Mouse (Mus musculus): ENCODE measurements around the gene Gm43517.

Gene Gm43517

GRCm38 (mm10) chr12:49386081-49386805 lies 1.3 kb downstream of the Gm43517 start:
- DNase-seq: no peak

- DNase-seq: no peak
These were observed 3.1 kb downstream of the Gm43517 start for GRCm38 (mm10) chr12:49387856-49388598.

GRCm38 (mm10) chr12:49389666-49390065 lies 4.7 kb downstream of the Gm43517 start:
- no peak for DNase-seq

GRCm38 (mm10) chr12:49390257-49390656 lies 5.3 kb downstream of the Gm43517 start:
- DNase-seq: no peak

- DNase-seq: no peak
These were observed 5.9 kb downstream of the Gm43517 start for GRCm38 (mm10) chr12:49390926-49391304.

GRCm38 (mm10) chr12:49391305-49392040 lies 6.5 kb downstream of the Gm43517 start:
- no peak for DNase-seq

- DNase-seq: no peak
These were observed 7.0 kb downstream of the Gm43517 start for GRCm38 (mm10) chr12:49392041-49392390.

- no peak for DNase-seq
These were observed 7.9 kb downstream of the Gm43517 start for GRCm38 (mm10) chr12:49392876-49393275.

GRCm38 (mm10) chr12:49393639-49394038 lies 8.7 kb downstream of the Gm43517 start:
- DNase-seq: no peak

GRCm38 (mm10) chr12:49394181-49394580 lies 9.2 kb downstream of the Gm43517 start:
- no peak for DNase-seq

GRCm38 (mm10) chr12:49394836-49395235 lies 9.9 kb downstream of the Gm43517 start:
- no peak for DNase-seq

GRCm38 (mm10) chr12:49395969-49396368 lies 11.0 kb downstream of the Gm43517 start:
- DNase-seq: no peak

GRCm38 (mm10) chr12:49396776-49397175 lies 11.8 kb downstream of the Gm43517 start:
- no peak for DNase-seq

GRCm38 (mm10) chr12:49397443-49398162 lies 12.6 kb downstream of the Gm43517 start:
- no peak for DNase-seq

GRCm38 (mm10) chr12:49398163-49398540 lies 13.2 kb downstream of the Gm43517 start:
- no peak for DNase-seq

GRCm38 (mm10) chr12:49398636-49399035 lies 13.7 kb downstream of the Gm43517 start:
- no peak for DNase-seq

GRCm38 (mm10) chr12:49399611-49400010 lies 14.6 kb downstream of the Gm43517 start:
- DNase-seq: no peak

- DNase-seq: no peak
These were observed 15.3 kb downstream of the Gm43517 start for GRCm38 (mm10) chr12:49400036-49400852.

GRCm38 (mm10) chr12:49400853-49401118 lies 15.8 kb downstream of the Gm43517 start:
- DNase-seq: no peak

- DNase-seq: no peak
These were observed 16.3 kb downstream of the Gm43517 start for GRCm38 (mm10) chr12:49401119-49401795.

GRCm38 (mm10) chr12:49401796-49402130 lies 16.8 kb downstream of the Gm43517 start:
- no peak for DNase-seq

- no peak for DNase-seq
These were observed 24.9 kb downstream of the Gm43517 start for GRCm38 (mm10) chr12:49409833-49410232.

Data from B cell, adult 2 months (primary cell).